Mouse (Mus musculus) liver, adult (tissue): ENCODE data around the gene Rd3l.
A peak's percentile ranks its signal among the peaks of the same experiment; 100 is the strongest.

Experiments
- GATA4 ChIP-seq: IDR thresholded peaks from 2 replicates; pipeline ENCODE4 v1.6.1; 2014; ENCODE audit warnings: mild to moderate bottlenecking, low read length; ENCODE audit not compliant: insufficient replicate concordance

Rd3l gene

DNA sequence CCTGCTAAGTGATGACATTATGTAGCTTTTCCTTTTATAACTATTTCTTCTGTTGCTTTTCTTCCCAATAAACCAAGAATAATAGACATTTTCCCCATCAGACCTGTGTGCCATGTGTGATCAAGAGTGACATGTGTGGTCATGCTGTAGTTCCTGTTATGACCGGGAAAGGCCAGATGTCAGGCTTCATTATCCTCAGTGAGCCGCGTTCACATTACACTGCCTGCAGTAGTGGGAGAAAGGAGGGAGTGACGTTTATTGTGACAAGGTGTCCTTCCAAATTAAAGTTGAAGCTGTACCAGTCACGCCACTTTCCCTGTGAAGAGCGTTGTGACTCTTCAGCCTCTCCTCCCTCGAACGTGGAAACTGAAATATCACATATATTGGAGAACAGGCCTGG, 714 bp upstream of the Rd3l start:
- TF ChIP-seq GATA4 = no peak

DNA sequence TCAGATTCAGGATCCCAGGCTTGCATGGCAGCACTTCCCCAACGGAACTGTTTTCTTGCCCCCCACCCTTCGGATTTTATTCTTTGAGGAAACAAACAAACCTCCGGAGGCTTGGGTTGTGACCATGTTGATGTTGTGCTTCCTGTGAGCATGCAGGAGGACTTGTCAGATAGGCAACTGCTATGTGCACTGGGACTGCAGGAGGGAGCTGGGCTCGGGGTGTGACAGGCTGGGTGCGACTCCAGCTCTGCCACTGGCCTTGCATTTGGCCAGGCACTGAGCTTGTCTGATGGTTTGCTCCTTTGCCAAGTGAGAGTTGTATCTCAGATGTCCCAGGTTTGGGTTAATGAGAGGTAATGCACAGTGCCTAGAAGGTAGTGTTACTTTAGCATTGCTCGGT, 2.8 kb downstream of the Rd3l start:
- TF ChIP-seq GATA4 = no peak

DNA sequence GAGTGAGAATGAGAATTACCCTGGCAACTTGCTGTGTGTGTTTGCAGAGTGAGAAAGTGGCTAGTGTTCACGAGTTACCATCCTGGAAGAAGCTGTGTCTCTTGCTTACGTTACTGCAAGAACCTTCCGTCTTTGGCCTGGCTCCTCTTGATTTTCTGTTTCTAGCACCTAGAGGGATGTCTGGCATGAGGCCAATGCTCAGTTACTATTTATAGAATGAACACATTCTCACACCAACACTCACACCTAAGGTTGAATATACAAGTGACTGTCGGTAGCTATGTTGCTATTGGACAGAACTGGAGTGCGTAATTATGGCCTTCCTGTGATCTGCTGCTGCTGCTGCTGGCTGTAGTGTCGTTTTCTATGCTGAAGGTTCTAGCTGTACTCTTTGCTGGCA, 4.0 kb downstream of the Rd3l start:
- no peak for TF ChIP-seq GATA4

- TF ChIP-seq GATA4 = no peak
These were observed 6.5 kb downstream of the Rd3l start for GRCm38 (mm10) chr12:111974578-111974977.

GRCm38 (mm10) chr12:111972504-111972903, 8.6 kb downstream of the Rd3l start:
- TF ChIP-seq GATA4 = no peak

DNA sequence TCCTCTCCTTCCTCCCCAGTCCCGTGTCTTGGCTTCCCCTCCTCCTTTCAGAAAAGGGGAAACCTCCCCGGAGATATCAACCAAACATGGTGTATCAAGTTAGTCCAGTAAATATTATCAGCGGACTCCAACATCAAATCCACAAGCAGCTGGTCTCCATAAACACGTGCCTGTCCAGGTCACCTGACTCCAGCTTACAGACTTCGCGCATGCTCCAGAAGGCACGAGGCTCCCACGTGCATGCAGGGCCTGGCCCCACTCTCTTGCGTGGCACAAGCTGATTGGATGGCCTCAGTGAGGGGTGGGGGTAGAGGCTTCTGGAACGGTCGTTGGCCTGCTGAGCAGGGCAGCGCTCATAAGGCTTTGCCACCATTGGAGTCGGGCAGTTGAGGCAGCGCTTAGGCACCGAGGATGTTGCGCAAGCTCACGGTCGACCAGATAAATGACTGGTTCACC, 9.9 kb downstream of the Rd3l start, which contains the start of gene Tdrd9:
Gene Tdrd9, plus strand, starts transcription at position 329 of the 456 bp plus-strand sequence.
- no peak for TF ChIP-seq GATA4

DNA sequence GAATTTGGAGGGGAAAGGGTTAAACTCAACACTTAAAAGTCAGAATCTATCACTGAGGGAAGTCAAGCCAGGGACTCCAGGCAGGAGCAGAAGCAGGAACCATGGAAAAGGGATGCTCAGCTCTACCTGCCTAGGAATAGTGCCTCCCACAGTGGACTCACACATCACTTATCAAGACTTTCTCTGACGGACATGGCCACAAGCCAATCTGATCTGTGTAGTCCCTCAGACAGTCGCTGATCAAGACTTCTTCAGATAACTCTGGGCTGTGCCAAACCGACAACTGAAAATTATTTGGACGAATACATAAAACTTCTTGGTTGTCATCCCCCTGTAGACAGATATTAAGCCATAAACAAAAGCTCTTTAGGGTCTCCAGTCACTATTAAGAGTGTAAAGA, 11.0 kb downstream of the Rd3l start:
- TF ChIP-seq GATA4 = no peak

DNA sequence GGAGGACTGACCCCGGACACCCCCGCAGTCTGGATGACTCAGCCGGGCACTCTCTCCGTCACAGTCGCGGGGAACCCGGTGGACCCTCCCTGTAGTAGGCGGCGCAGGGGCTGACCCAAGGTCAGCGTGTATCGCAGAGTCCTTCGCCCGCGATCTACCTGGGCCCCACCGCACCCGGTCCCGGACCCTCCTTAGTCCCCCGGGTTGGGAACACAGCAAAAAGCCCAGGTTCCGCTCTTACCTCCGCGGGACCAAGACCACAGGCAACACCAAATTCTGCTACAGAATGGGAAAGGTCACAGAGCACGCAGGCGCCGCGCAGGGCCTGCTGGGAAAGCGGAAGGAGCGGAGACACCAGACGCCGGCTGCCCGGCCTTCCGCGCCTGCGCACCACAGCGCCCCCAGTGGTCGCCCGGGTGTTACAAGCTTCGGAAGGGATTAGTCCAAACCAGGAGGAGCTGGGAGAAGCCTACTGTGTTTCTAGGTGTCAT, 14.4 kb downstream of the Rd3l start, which contains the start of gene Atp5mpl:
Gene Atp5mpl, minus strand, starts transcription at position 295 of the 491 bp plus-strand sequence.
- peak; percentile 53; the same call in 1 of the 2 replicates for TF ChIP-seq GATA4

DNA sequence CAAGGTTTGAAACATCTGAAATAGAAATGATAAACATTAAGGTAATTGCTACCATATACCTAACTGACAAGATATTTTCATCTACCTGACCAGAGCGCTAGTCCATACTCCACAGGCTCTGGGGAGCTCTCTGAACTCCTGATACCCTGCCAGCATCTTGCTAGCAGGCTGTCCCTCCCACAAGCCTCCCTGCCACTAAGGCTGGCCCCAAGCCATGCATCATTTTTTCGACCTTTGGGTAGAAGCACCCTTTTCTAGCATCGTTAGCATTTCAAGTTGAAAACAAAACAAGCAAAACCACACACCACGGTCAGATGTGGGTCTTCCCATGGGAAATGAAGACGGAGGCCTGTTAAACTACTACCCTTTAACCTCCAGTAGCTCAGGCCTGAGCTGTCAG, 17.8 kb downstream of the Rd3l start:
- TF ChIP-seq GATA4 = no peak

DNA sequence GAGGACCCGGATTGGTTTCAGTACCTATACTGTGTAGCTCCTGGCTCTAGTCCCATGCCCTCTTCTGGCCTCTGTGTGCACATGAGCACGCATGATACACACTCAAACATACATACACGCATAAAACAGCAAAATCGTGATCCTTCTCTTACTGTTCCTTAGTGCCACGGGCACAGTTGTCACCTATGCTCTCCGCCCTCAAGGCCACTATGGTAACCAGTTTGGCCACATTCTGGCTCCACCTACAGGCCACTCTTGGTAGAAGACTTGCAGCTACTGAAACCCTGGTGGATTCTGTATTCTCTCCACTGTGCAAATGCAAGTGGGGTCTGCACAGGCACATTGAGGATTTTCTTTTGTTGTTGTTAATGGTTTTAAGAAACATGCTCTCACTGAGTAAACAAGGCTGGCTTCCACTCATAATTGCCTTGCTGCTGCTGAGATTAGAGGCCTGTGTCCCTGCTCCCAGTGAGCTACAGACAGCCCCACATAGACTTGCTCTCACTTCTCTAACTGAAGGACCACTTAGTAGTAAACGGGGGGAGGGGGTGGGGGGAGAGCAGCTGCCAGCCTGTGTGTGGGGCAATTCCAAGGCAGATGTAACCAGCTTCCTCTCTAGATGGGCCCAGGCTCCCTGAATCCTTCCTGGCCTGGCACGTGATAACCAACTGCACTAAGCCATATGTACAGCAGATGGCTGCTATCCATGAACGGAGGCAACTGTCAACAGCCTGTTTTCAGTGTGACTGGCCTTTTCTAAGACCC, 22.8 kb downstream of the Rd3l start:
- no peak for TF ChIP-seq GATA4

DNA sequence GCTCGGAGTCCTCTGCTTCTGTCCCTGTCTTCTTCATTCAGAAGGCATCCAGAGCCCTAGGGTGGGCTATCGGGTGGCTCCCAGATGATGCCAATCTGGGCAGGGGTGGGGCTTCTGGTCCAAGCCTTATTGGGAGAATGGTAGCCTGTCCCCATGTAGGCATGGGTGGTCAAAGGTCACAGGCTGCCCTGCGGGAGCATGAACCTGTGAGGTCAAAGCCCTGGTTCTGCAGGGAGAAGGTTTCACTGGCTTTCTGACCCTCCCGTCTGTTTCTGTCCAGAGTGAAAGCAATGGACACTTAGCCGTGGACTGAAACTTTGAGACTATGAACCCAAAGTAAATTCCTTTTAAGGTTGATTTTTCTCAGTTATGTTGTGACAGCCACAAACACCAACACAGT, 24.9 kb downstream of the Rd3l start:
- TF ChIP-seq GATA4 = no peak

DNA sequence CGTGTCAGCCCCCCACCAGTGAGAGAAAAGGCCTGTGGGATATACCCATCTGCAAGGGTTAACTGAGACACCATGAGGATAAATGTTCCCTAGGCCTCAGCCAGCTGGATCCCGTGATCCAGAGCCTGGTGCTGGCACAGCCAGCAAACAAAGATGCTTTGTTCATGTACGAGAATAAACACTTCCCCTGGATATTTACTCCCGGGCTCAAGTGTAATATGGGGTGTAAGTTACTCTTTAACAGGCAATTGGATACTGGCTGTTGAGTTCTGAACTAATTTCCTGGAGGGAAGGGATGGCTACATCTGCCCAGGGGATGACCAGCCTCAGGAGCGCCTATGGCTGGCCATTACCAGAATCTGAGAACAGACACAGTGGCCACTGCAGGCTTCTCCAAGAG, 29.4 kb downstream of the Rd3l start:
- no peak for TF ChIP-seq GATA4

DNA sequence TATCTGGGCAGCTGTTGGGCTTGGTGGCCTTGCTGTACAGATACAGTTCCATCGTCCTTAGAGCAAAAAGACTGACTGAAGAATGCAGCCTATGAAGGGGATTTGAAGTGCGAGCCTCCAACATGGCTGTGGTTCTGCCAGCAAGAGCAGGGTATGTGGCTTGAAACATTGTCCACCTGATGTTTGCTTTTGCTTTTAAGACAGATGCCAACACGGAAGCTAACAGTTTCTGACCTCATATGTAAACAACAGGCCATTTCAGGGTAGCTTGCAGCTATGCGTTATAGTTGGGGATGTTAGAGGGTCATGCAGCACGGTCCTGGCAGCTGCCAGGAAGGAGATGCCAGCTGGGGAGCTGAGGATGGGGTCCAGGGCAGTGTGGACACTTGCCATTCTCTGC, 30.6 kb downstream of the Rd3l start:
- TF ChIP-seq GATA4 = no peak

DNA sequence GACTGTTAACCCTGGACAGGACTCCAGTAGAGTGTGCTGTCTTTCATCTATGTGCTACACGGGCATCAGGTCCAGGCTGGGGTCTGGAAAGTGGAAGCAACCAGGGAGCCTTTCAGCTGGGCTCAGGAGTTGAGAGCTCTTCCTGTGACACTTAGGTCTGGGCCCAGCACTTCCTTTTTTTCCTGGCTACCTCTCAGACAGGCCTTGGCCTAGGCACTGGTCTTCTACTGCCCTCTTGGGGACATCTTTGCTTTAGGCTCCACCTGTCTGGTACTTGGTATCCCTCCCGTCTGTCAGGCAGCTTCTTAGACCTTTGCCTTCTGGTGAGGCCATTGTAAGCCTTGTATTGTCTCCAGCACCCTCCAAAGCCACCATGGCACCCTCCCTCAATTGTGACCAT, 34.4 kb downstream of the Rd3l start:
- TF ChIP-seq GATA4 = no peak

GRCm38 (mm10) chr12:111945115-111945514, 36.0 kb downstream of the Rd3l start:
- TF ChIP-seq GATA4 = peak; percentile 84; the same call in 1 of the 2 replicates

DNA sequence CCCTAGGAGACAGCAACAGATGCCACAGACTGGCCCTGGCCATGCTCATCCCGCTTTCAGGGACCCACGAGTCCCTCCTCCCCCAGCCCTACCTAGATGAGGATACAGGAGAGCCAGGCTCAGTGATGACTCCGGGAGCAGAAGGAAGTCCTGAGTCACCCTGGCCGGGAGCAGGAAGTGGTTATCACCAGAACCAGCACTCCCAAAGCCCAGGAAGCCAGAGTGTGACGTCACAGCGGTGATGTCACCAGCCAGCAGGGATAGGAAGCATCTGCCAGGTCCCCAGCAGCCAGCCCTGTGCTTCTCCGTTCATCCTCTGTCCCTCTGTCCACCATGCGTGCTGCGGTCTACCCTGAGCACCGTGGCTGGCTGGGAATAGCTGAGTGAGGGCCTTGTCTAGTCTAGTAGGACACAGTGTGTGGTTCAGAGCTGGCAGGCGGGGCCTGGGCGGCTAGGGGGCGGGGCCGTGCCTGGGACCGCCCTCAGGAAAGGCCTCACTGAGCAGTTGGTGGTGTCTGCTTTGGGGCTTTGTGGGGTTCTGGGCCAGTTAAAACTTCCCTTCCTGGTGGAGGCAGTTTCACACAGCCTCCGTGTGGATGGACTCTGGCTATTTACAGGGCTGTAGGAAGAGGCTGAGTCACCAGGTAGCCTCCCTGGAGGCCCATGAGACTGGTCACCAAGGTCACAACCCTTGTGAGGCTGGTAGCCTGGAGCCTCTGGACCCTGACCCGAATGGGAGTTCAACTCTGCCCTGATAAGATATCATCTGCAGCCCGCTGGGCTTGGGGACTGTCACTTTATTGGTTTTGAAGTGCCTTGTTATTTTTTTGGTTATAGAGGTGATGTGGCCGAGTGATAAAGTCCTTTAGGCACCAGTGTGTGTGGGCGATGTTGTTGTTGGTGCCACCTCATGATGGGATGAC, 36.8 kb downstream of the Rd3l start:
- peak; percentile 37; the same call in 1 of the 2 replicates for TF ChIP-seq GATA4

GRCm38 (mm10) chr12:111943421-111944064, 37.6 kb downstream of the Rd3l start:
- no peak for TF ChIP-seq GATA4
